Mouse (Mus musculus) MEL (cell line): Measurements from ENCODE around the gene Gm20388. TPM values are rescaled to one million over a fixed set of nuclear protein-coding genes. Genes with fewer than 3 reads are reported as not detected.

ENCODE experiments used
- DNase-seq: peaks from one replicate; pipeline ENCODE4 v3.0.0; 2011; ENCODE audit warnings: low read depth, low spot score
- H3K27ac ChIP-seq: 2 replicates; pipeline ENCODE4 v1.5.1; 2012; ENCODE audit warnings: low read depth, mild to moderate bottlenecking, control low read depth, low read length, moderate library complexity; ENCODE audit not compliant: control insufficient read depth
- H3K27me3 ChIP-seq, 2 experiments: fragments of 150-350 bp in 1 of 2; sonication (generic) in 1 of 2; 2 replicates each; pipeline ENCODE4 v1.6.1; 2012; ENCODE audit warnings: low read length in 2 of 2, mild to moderate bottlenecking in 2 of 2, improper control_type of control experiment in 1 of 2, moderate library complexity in 1 of 2; ENCODE audit not compliant: insufficient read depth in 2 of 2, control insufficient read depth in 1 of 2
- H3K36me3 ChIP-seq, 2 experiments: 2 replicates each; pipeline ENCODE4 v1.6.1; 2012 to 2014; ENCODE audit warnings: low read length in 2 of 2, improper control_type of control experiment in 1 of 2, inconsistent platforms in 1 of 2, mild to moderate bottlenecking in 1 of 2; ENCODE audit not compliant: insufficient read depth in 2 of 2, control insufficient read depth in 1 of 2
- H3K4me1 ChIP-seq, 2 experiments: fragments of 150-350 bp in 1 of 2; sonication (generic) in 1 of 2; 2 replicates each; pipeline ENCODE4 v1.6.1; 2012; ENCODE audit warnings: low read length in 2 of 2, improper control_type of control experiment in 1 of 2, mild to moderate bottlenecking in 1 of 2; ENCODE audit not compliant: insufficient read depth in 2 of 2, control insufficient read depth in 1 of 2
- H3K4me3 ChIP-seq, 2 experiments: fragments of 150-350 bp in 1 of 2; sonication (generic) in 1 of 2; 2 replicates each; pipeline ENCODE4 v1.5.1; 2012; ENCODE audit warnings: low read depth in 2 of 2, low read length in 2 of 2, mild to moderate bottlenecking in 2 of 2, moderate library complexity in 2 of 2, control low read depth in 1 of 2, improper control_type of control experiment in 1 of 2; ENCODE audit not compliant: control insufficient read depth in 1 of 2, insufficient read depth in 1 of 2
- H3K79me2 ChIP-seq: 2 replicates; pipeline ENCODE4 v1.6.1; 2012; ENCODE audit warnings: mild to moderate bottlenecking, low read length, moderate library complexity; ENCODE audit not compliant: control insufficient read depth, poor library complexity, insufficient read depth
- H3K9ac ChIP-seq: 2 replicates; pipeline ENCODE4 v1.6.1; 2012; ENCODE audit warnings: low read depth, mild to moderate bottlenecking, control low read depth, low read length, moderate library complexity; ENCODE audit not compliant: control insufficient read depth, poor library complexity, severe bottlenecking
- H3K9me3 ChIP-seq: fragments of 150-350 bp; sonication (generic); replicated peaks from 2 replicates; pipeline ENCODE4 v1.6.1; 2012; ENCODE audit warnings: mild to moderate bottlenecking, low read length, improper control_type of control experiment, moderate library complexity; ENCODE audit not compliant: insufficient read depth
- CHD2 ChIP-seq: IDR thresholded peaks from 2 replicates; pipeline ENCODE4 v1.6.1; 2011; ENCODE audit warnings: low read length, improper control_type of control experiment
- CTCF ChIP-seq, 3 experiments: IDR thresholded peaks in 2 of 3; conservative IDR thresholded peaks in 1 of 3; 2 replicates each; pipeline ENCODE4 v1.5.1; 2011 to 2012; ENCODE audit warnings: low read length in 3 of 3, low read depth in 2 of 3, mild to moderate bottlenecking in 2 of 3, improper control_type of control experiment in 1 of 3, inconsistent platforms in 1 of 3, mixed read lengths in 1 of 3, moderate library complexity in 1 of 3; ENCODE audit not compliant: control insufficient read depth in 1 of 3, insufficient read depth in 1 of 3, poor library complexity in 1 of 3, severe bottlenecking in 1 of 3
- E2F4 ChIP-seq: IDR thresholded peaks from 2 replicates; pipeline ENCODE4 v1.6.1; 2011; ENCODE audit warnings: low read depth, low read length, improper control_type of control experiment, borderline replicate concordance
- ELF1 ChIP-seq: IDR thresholded peaks from 2 replicates; pipeline ENCODE4 v1.6.1; 2014; ENCODE audit warnings: low read depth, mild to moderate bottlenecking, inconsistent platforms, low read length, improper control_type of control experiment, moderate library complexity
- EP300 ChIP-seq, 2 experiments: IDR thresholded peaks; 2 replicates each; pipeline ENCODE4 v1.6.1; 2011; ENCODE audit warnings: improper control_type of control experiment in 2 of 2, low read length in 2 of 2, low read depth in 1 of 2, mild to moderate bottlenecking in 1 of 2
- GATA1 ChIP-seq: IDR thresholded peaks from 2 replicates; pipeline ENCODE4 v1.6.1; 2011; ENCODE audit warnings: low read depth, low read length, improper control_type of control experiment
- HCFC1 ChIP-seq: IDR thresholded peaks from 2 replicates; pipeline ENCODE4 v1.6.1; 2012; ENCODE audit warnings: low read depth, mild to moderate bottlenecking, inconsistent platforms, low read length, improper control_type of control experiment, moderate library complexity
- JUND ChIP-seq: IDR thresholded peaks from 2 replicates; pipeline ENCODE4 v1.6.1; 2011; ENCODE audit warnings: low read depth, mild to moderate bottlenecking, improper control_type of control experiment, low read length
- KAT2A ChIP-seq: conservative IDR thresholded peaks from 2 replicates; pipeline ENCODE4 v1.6.1; 2012; ENCODE audit warnings: low read depth, low read length, improper control_type of control experiment, inconsistent platforms
- MAFK ChIP-seq: IDR thresholded peaks from 2 replicates; pipeline ENCODE4 v1.6.1; 2011; ENCODE audit warnings: low read depth, mild to moderate bottlenecking, low read length, improper control_type of control experiment, borderline replicate concordance
- MAZ ChIP-seq: IDR thresholded peaks from 2 replicates; pipeline ENCODE4 v1.6.1; 2012; ENCODE audit warnings: low read depth, mild to moderate bottlenecking, inconsistent platforms, low read length, improper control_type of control experiment
- MEF2A ChIP-seq: IDR thresholded peaks from 2 replicates; pipeline ENCODE4 v1.6.1; 2014; ENCODE audit warnings: low read depth, mild to moderate bottlenecking, inconsistent platforms, low read length, improper control_type of control experiment; ENCODE audit not compliant: poor library complexity, insufficient replicate concordance, severe bottlenecking; ENCODE audit errors: extremely low read depth
- MYB ChIP-seq: IDR thresholded peaks from 2 replicates; pipeline ENCODE4 v1.6.1; 2011; ENCODE audit warnings: mild to moderate bottlenecking, low read depth, low read length, improper control_type of control experiment
- NELFE ChIP-seq: IDR thresholded peaks from 2 replicates; pipeline ENCODE4 v1.6.1; 2011; ENCODE audit warnings: low read depth, low read length, improper control_type of control experiment
- NRF1 ChIP-seq: IDR thresholded peaks from 2 replicates; pipeline ENCODE4 v1.6.1; 2014; ENCODE audit warnings: low read depth, mild to moderate bottlenecking, inconsistent platforms, low read length, improper control_type of control experiment, moderate library complexity; ENCODE audit not compliant: poor library complexity, insufficient read depth, severe bottlenecking
- POLR2A ChIP-seq, 2 experiments: IDR thresholded peaks; 2 replicates each; pipeline ENCODE4 v1.6.1; 2011 to 2012; ENCODE audit warnings: low read length in 2 of 2, mild to moderate bottlenecking in 2 of 2, control low read depth in 1 of 2, improper control_type of control experiment in 1 of 2, low read depth in 1 of 2, moderate library complexity in 1 of 2; ENCODE audit not compliant: control insufficient read depth in 1 of 2, insufficient read depth in 1 of 2, poor library complexity in 1 of 2
- POLR2AphosphoS5 ChIP-seq: IDR thresholded peaks from 2 replicates; pipeline ENCODE4 v1.6.1; 2012; ENCODE audit warnings: low read depth, borderline replicate concordance, mild to moderate bottlenecking, inconsistent platforms, low read length, moderate library complexity, mixed read lengths
- RAD21 ChIP-seq: IDR thresholded peaks from 2 replicates; pipeline ENCODE4 v1.6.1; 2011; ENCODE audit warnings: mild to moderate bottlenecking, low read depth, low read length, improper control_type of control experiment
- RCOR1 ChIP-seq: IDR thresholded peaks from 2 replicates; pipeline ENCODE4 v1.6.1; 2012; ENCODE audit warnings: low read depth, mild to moderate bottlenecking, inconsistent platforms, low read length, improper control_type of control experiment
- SIN3A ChIP-seq: IDR thresholded peaks from 2 replicates; pipeline ENCODE4 v1.6.1; 2012; ENCODE audit warnings: low read length, improper control_type of control experiment, inconsistent platforms
- TBP ChIP-seq: IDR thresholded peaks from 2 replicates; pipeline ENCODE4 v1.8.0; 2011; ENCODE audit warnings: low read depth, low read length, improper control_type of control experiment
- TCF12 ChIP-seq: IDR thresholded peaks from 2 replicates; pipeline ENCODE4 v1.6.1; 2014; ENCODE audit warnings: low read depth, mild to moderate bottlenecking, inconsistent platforms, low read length, improper control_type of control experiment, moderate library complexity
- UBTF ChIP-seq: IDR thresholded peaks from 2 replicates; pipeline ENCODE4 v1.6.1; 2012; ENCODE audit warnings: low read depth, mild to moderate bottlenecking, inconsistent platforms, low read length, improper control_type of control experiment, moderate library complexity, borderline replicate concordance; ENCODE audit not compliant: insufficient read depth
- USF1 ChIP-seq: IDR thresholded peaks from 2 replicates; pipeline ENCODE4 v1.6.1; 2014; ENCODE audit warnings: low read depth, mild to moderate bottlenecking, inconsistent platforms, low read length, improper control_type of control experiment, moderate library complexity
- ZMIZ1 ChIP-seq: IDR thresholded peaks from 2 replicates; pipeline ENCODE4 v1.6.1; 2012; ENCODE audit warnings: low read depth, mild to moderate bottlenecking, inconsistent platforms, low read length, improper control_type of control experiment, moderate library complexity
- ZNF384 ChIP-seq: IDR thresholded peaks from 2 replicates; pipeline ENCODE4 v1.6.1; 2012; ENCODE audit warnings: low read depth, mild to moderate bottlenecking, inconsistent platforms, low read length, improper control_type of control experiment
- polyA plus RNA-seq, 2 experiments: library from polyadenylated mRNA; stranded (reverse) in 1 of 2; unstranded in 1 of 2; fragments of >175 nt in 1 of 2; fragments of >200 nt in 1 of 2; gene quantifications; 2 replicates each; pipeline versions ENCODE4 v1.2.1 to v1.2.4; 2012; ENCODE audit warnings: low replicate concordance in 2 of 2, low read depth in 1 of 2; ENCODE audit not compliant: insufficient read length in 2 of 2, insufficient read depth in 1 of 2, missing spikeins in 1 of 2
- total RNA-seq: library from RNA; depleted of rRNA; stranded (reverse); fragments of 300-350 nt; gene quantifications from 2 replicates; pipeline ENCODE4 v1.2.3, GENCODE M21; 2012

Gene Gm20388
- total and polyA plus RNA-seq, 3 experiments, result 11.1 to 17.8 TPM; not detected in 1

- H3K9me3 ChIP-seq, result no peaks in the 10 kb centered on the region
- no peaks in the 10 kb centered on the region for H3K36me3 ChIP-seq
- no peaks in the 10 kb centered on the region for H3K4me1 ChIP-seq
- TF ChIP-seq UBTF (no peak), MAZ (no peak), POLR2A (IDR thresholded peaks at IDR 0.05; ENCODE audit: control insufficient read depth in 1 of 2, insufficient read depth in 1 of 2, low read depth in 1 of 2, low read length in 2 of 2, poor library complexity in 1 of 2) (no peak), RCOR1 (no peak), RAD21 (no peak), CTCF (IDR thresholded peaks at IDR 0.05 in 2 of 3, conservative IDR thresholded peaks at IDR 0.05 in 1 of 3; ENCODE audit: control insufficient read depth in 1 of 3, insufficient read depth in 1 of 3, low read depth in 2 of 3, low read length in 3 of 3, poor library complexity in 1 of 3, severe bottlenecking in 1 of 3) (no peak), MAFK (no peak), ZMIZ1 (no peak), CHD2 (no peak), NELFE (no peak), TCF12 (no peak), USF1 (no peak), ELF1 (no peak), HCFC1 (no peak), EP300 (IDR thresholded peaks at IDR 0.05; ENCODE audit: low read depth in 1 of 2, low read length in 2 of 2) (no peak)
- TF ChIP-seq, all 39 proteins: peak for 0
- no peak for DNase-seq
- Histone ChIP-seq H3K4me3 (no peak overlapping the region), H3K27me3 (no peaks in the 10 kb centered on the region), H3K27ac (no peak overlapping the region), H3K9ac (no peak overlapping the region), H3K79me2 (no peaks in the 10 kb centered on the region)
Measured at GRCm38 (mm10) chr8:120898828-120899407, 988.3 kb downstream of the Gm20388 start.

GRCm38 (mm10) chr8:120902346-120902745 lies 991.7 kb downstream of the Gm20388 start:
- no peak overlapping the region for H3K9ac ChIP-seq
- H3K9me3 ChIP-seq, result no peaks in the 10 kb centered on the region; the same call in 1 of the 2 replicates
- H3K4me1 ChIP-seq, result no peaks in the 10 kb centered on the region
- H3K79me2 ChIP-seq, result no peaks in the 10 kb centered on the region
- H3K4me3 ChIP-seq, result no peak overlapping the region
- no peaks in the 10 kb centered on the region for H3K27me3 ChIP-seq
- H3K36me3 ChIP-seq, result no peaks in the 10 kb centered on the region
- H3K27ac ChIP-seq, result no peak overlapping the region
- DNase-seq, result no peak
- TF ChIP-seq E2F4, result no peak
- TF ChIP-seq RCOR1, result no peak
- no peak for TF ChIP-seq POLR2A (IDR thresholded peaks at IDR 0.05; ENCODE audit: control insufficient read depth in 1 of 2, insufficient read depth in 1 of 2, low read depth in 1 of 2, low read length in 2 of 2, poor library complexity in 1 of 2)
- TF ChIP-seq NELFE, result no peak
- TF ChIP-seq TBP, result no peak
- TF ChIP-seq UBTF, result no peak
- TF ChIP-seq JUND, result no peak
- no peak for TF ChIP-seq KAT2A
- no peak for TF ChIP-seq RAD21
- no peak for TF ChIP-seq ZNF384
- TF ChIP-seq POLR2AphosphoS5, result no peak
- no peak for TF ChIP-seq NRF1
- TF ChIP-seq SIN3A, result no peak
- TF ChIP-seq MEF2A, result no peak
- no peak for TF ChIP-seq MYB
- no peak for TF ChIP-seq GATA1
